Mouse (Mus musculus) 3T3-L1 (cell line): ENCODE data around the gene Gm28047.
"Not testable (repeated sequence)": the region's sequence is repeated elsewhere in the genome, so short reads cannot be mapped to it uniquely, and the experiment has no call there.

Experiments used
- DNase-seq: peaks from one replicate; pipeline ENCODE4 v3.0.0-alpha.2; 2015; ENCODE audit warnings: low read depth, low spot score

Gene Gm28047

GRCm38 (mm10) chr15:102620765-102621164, 4.1 kb downstream of the Gm28047 start:
- no peak for DNase-seq

GRCm38 (mm10) chr15:102619486-102619885, 5.4 kb downstream of the Gm28047 start:
- DNase-seq: no peak

- no peak for DNase-seq
Observed at GRCm38 (mm10) chr15:102617654-102618053, 7.2 kb downstream of the Gm28047 start.

- no peak for DNase-seq
Observed at GRCm38 (mm10) chr15:102616174-102616573, 8.7 kb downstream of the Gm28047 start.

- DNase-seq: no peak
Observed at GRCm38 (mm10) chr15:102614224-102614623, 10.6 kb downstream of the Gm28047 start.

GRCm38 (mm10) chr15:102612966-102613365, 11.9 kb downstream of the Gm28047 start:
- DNase-seq: no peak

- not testable (repeated sequence) for DNase-seq
Observed at GRCm38 (mm10) chr15:102608586-102608985, 16.3 kb downstream of the Gm28047 start.

GRCm38 (mm10) chr15:102593996-102594656, 30.7 kb downstream of the Gm28047 start:
- DNase-seq: no peak

- DNase-seq: peak; percentile 62
Observed at GRCm38 (mm10) chr15:102592674-102593073, 32.2 kb downstream of the Gm28047 start.

- DNase-seq: peak; percentile 50
Observed at GRCm38 (mm10) chr15:102590567-102590966, 34.3 kb downstream of the Gm28047 start.

GRCm38 (mm10) chr15:102589826-102590225, 35.0 kb downstream of the Gm28047 start:
- DNase-seq: no peak

GRCm38 (mm10) chr15:102585501-102585900, 39.4 kb downstream of the Gm28047 start:
- DNase-seq: no peak

- DNase-seq: no peak
Observed at GRCm38 (mm10) chr15:102583708-102584383, 41.0 kb downstream of the Gm28047 start.

GRCm38 (mm10) chr15:102581205-102581604, 43.7 kb downstream of the Gm28047 start:
- no peak for DNase-seq

- DNase-seq: no peak
Observed at GRCm38 (mm10) chr15:102578351-102578750, 46.5 kb downstream of the Gm28047 start.

- no peak for DNase-seq
Observed at GRCm38 (mm10) chr15:102576972-102577371, 47.9 kb downstream of the Gm28047 start.

- peak; percentile 89 for DNase-seq
Observed at GRCm38 (mm10) chr15:102572081-102572480, 52.8 kb downstream of the Gm28047 start.

- no peak for DNase-seq
Observed at GRCm38 (mm10) chr15:102567849-102568248, 57.0 kb downstream of the Gm28047 start.

GRCm38 (mm10) chr15:102563681-102564080, 61.2 kb downstream of the Gm28047 start:
- DNase-seq: no peak

- no peak for DNase-seq
Observed at GRCm38 (mm10) chr15:102563061-102563460, 61.8 kb downstream of the Gm28047 start.

- no peak for DNase-seq
Observed at GRCm38 (mm10) chr15:102562491-102562890, 62.4 kb downstream of the Gm28047 start.

- DNase-seq: peak; percentile 32
Observed at GRCm38 (mm10) chr15:102557580-102557979, 67.3 kb downstream of the Gm28047 start.

GRCm38 (mm10) chr15:102555581-102555980, 69.3 kb downstream of the Gm28047 start:
- no peak for DNase-seq
